In the genomic region with DNA sequence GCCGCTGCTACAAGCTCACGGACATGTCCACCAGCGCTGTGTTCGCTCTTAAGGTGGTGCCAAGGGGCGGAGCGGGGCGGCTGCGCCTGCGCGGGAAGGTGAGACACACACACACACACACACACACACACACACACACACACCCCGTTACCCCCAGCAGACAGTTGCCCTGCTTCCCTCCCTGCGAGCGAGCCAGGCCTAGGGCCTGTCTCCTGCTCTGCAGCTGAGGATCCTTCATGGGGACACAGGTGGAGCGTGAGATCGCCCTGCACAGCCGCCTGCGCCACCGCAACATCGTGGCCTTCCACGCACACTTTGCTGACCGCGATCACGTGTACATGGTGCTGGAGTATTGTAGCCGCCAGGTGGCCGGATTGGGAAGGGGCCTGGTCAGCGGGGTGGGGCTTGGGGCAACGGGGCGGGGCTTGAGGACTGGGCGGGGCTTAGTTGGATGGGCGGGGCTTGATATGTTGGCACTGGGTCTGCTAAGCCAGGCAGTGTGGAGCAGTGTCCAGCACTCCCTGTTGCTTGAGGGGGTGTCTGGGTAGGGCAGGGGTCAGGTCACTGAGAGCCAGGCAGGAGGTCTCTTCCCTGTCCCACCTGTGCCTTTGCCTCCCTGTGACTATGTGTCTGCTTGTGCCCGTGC, we compare ENCODE assay signal across 7 mouse cellular contexts. TPM values are rescaled to one million over a fixed set of nuclear protein-coding genes. Genes with fewer than 3 reads are reported as not detected.
A peak's percentile ranks its signal among the peaks of the same experiment; 100 is the strongest.
DNase-seq lines count a peak whose midpoint lies in the region; ATAC-seq lines count a peak whose summit lies in the region.

No protein-coding gene starts in this region.

- H3K4me2 ChIP-seq in heart, embryonic 14.5 days (ENCODE audit: low read length) = peak overlapping the region; percentile 53
- peak overlapping the region; percentile 6; the same call in 1 of the 2 replicates for H3K4me2 ChIP-seq in midbrain, embryonic 11.5 days

- ATAC-seq in heart, embryonic 14.5 days (ENCODE audit: insufficient number of reproducible peaks, insufficient read depth, low FRiP score, low read depth) = peak; percentile 20; the same call in 1 of the 2 replicates
- ATAC-seq in midbrain, embryonic 11.5 days (ENCODE audit: low FRiP score) = peak; percentile 58; the same call in 1 of the 2 replicates

- peak; percentile 61 for DNase-seq in ES-CJ7 (ENCODE audit: low read depth, low spot score)
- peak; percentile 80 for DNase-seq in brain, adult 2 months (ENCODE audit: low read depth, low spot score)
- DNase-seq in kidney, postnatal 4 days = peak; percentile 73 to 77
- DNase-seq in midbrain, embryonic 11.5 days (ENCODE audit: low spot score, missing footprints) = no peak
- no peak for DNase-seq in thymus, postnatal 14 days
- no peak for DNase-seq in right cerebral cortex, adult 18-20 months

- no peaks in the 10 kb centered on the region for H3K36me3 ChIP-seq in heart, embryonic 14.5 days (ENCODE audit: control insufficient read depth, insufficient read depth, low read length)
- H3K36me3 ChIP-seq in midbrain, embryonic 11.5 days (ENCODE audit: control insufficient read depth, insufficient read depth, low read length) = no peaks in the 10 kb centered on the region

- 7% methylated on average over 31 of the region's 31 CpGs for WGBS in heart, embryonic 14.5 days
- 8% methylated on average over 31 of the region's 31 CpGs for WGBS in midbrain, embryonic 11.5 days

- peaks cover 0 to 9% of the 10 kb centered on the region in 2 experiments; a peak in 1 of 4 replicates for H3K4me1 ChIP-seq in heart, embryonic 14.5 days (ENCODE audit: control insufficient read depth in 2 of 2, insufficient read depth in 2 of 2, low read length in 2 of 2)
- peaks cover 8% of the 10 kb centered on the region for H3K4me1 ChIP-seq in midbrain, embryonic 11.5 days (ENCODE audit: control insufficient read depth, insufficient read depth, low read length)

- H3K4me3 ChIP-seq in heart, embryonic 14.5 days (ENCODE audit: control insufficient read depth in 1 of 2, insufficient read depth in 1 of 2, low read depth in 1 of 2, low read length in 2 of 2) = peak overlapping the region in 1 of 2 experiments; percentile 16; a peak in 2 of 4 replicates
- no peak overlapping the region for H3K4me3 ChIP-seq in midbrain, embryonic 11.5 days (ENCODE audit: low read depth, low read length)

- H3K27me3 ChIP-seq in heart, embryonic 14.5 days (ENCODE audit: control insufficient read depth, insufficient read depth, low read length) = peaks cover 82% of the 10 kb centered on the region
- H3K27me3 ChIP-seq in midbrain, embryonic 11.5 days (ENCODE audit: control insufficient read depth, insufficient read depth, low read length) = peaks cover 50% of the 10 kb centered on the region

- H3K27ac ChIP-seq in heart, embryonic 14.5 days (replicated peaks in 1 of 2; ENCODE audit: control insufficient read depth in 1 of 2, insufficient read depth in 1 of 2, low read depth in 2 of 2, low read length in 2 of 2) = no peak overlapping the region
- H3K27ac ChIP-seq in midbrain, embryonic 11.5 days (ENCODE audit: low read depth, low read length) = no peak overlapping the region

- H3K9me3 ChIP-seq in heart, embryonic 14.5 days (ENCODE audit: control insufficient read depth, low read length) = no peaks in the 10 kb centered on the region
- no peaks in the 10 kb centered on the region for H3K9me3 ChIP-seq in midbrain, embryonic 11.5 days (ENCODE audit: control insufficient read depth, low read length)

- no peak overlapping the region for H3K9ac ChIP-seq in heart, embryonic 14.5 days (ENCODE audit: low read length)
- H3K9ac ChIP-seq in midbrain, embryonic 11.5 days (ENCODE audit: low read length) = no peak overlapping the region

RNA-seq across cellular contexts. Expression of gene Plk5, which starts 1.9 kb away (rescaled TPM):
- not detected in 2 replicates for polyA plus RNA-seq in heart, embryonic 14.5 days (2014; fragmentation: Nextera tagmentation; extraction: Ambion mirVana)
- polyA plus RNA-seq in midbrain, embryonic 11.5 days (2014; fragmentation: Nextera tagmentation; extraction: Ambion mirVana) = 0.05 and 0.22 TPM in 2 replicates

RNA-seq across cellular contexts. Expression of gene Adamtsl5, which starts 9.9 kb away (rescaled TPM):
- 6.8 and 7.8 TPM in 2 replicates for polyA plus RNA-seq in heart, embryonic 14.5 days (2014; fragmentation: Nextera tagmentation; extraction: Ambion mirVana)
- polyA plus RNA-seq in midbrain, embryonic 11.5 days (2014; fragmentation: Nextera tagmentation; extraction: Ambion mirVana) = 0.11 and 0.31 TPM in 2 replicates

RNA-seq across cellular contexts. Expression of gene Reep6, which starts 28.4 kb away (rescaled TPM):
- 1.4 and 1.6 TPM in 2 replicates for polyA plus RNA-seq in heart, embryonic 14.5 days (2014; fragmentation: Nextera tagmentation; extraction: Ambion mirVana)
- 4.0 and 4.5 TPM in 2 replicates for polyA plus RNA-seq in midbrain, embryonic 11.5 days (2014; fragmentation: Nextera tagmentation; extraction: Ambion mirVana)

RNA-seq across cellular contexts. Expression of gene Pcsk4, which starts 28.8 kb away (rescaled TPM):
- 1.4 TPM in 2 replicates for polyA plus RNA-seq in heart, embryonic 14.5 days (2014; fragmentation: Nextera tagmentation; extraction: Ambion mirVana)
- polyA plus RNA-seq in midbrain, embryonic 11.5 days (2014; fragmentation: Nextera tagmentation; extraction: Ambion mirVana) = 1.5 and 1.8 TPM in 2 replicates

RNA-seq across cellular contexts. Expression of gene Mex3d, which starts 29.3 kb away (rescaled TPM):
- 3.9 and 6.3 TPM in 2 replicates for polyA plus RNA-seq in heart, embryonic 14.5 days (2014; fragmentation: Nextera tagmentation; extraction: Ambion mirVana)
- polyA plus RNA-seq in midbrain, embryonic 11.5 days (2014; fragmentation: Nextera tagmentation; extraction: Ambion mirVana) = 11.8 and 12.4 TPM in 2 replicates

Comparison
In these comparisons a context has a peak if more than half of its experiments do, and no peak if none do; other contexts are left out.
1. DNase-seq: peak in ES-CJ7 (single experiment), brain, adult 2 months (single experiment) and kidney, postnatal 4 days (2 of 2); none in midbrain, embryonic 11.5 days (single experiment), thymus, postnatal 14 days (single experiment) and right cerebral cortex, adult 18-20 months (single experiment).